Mouse (Mus musculus) thymus, adult 2 months (tissue): ENCODE results near the gene Lancl3.

ENCODE experiments used
- CTCF ChIP-seq: fragments of 200-500 bp; IDR thresholded peaks from 2 replicates; pipeline ENCODE4 v1.5.1; 2012; ENCODE audit warnings: mild to moderate bottlenecking, control low read depth, low read length, moderate library complexity, borderline replicate concordance; ENCODE audit not compliant: control insufficient read depth, poor library complexity, insufficient read depth; ENCODE audit errors: extremely low read depth
- POLR2A ChIP-seq: fragments of 200-500 bp; IDR thresholded peaks from 2 replicates; pipeline ENCODE4 v1.6.1; 2012; ENCODE audit warnings: mild to moderate bottlenecking, low read length, control low read depth, moderate library complexity; ENCODE audit not compliant: control insufficient read depth, poor library complexity, insufficient read depth; ENCODE audit errors: extremely low read depth

GRCm38 (mm10) chrX:9216244-9216643 lies 16.5 kb downstream of the Lancl3 start:
- TF ChIP-seq CTCF (no peak), POLR2A (no peak)
